In the genomic region with DNA sequence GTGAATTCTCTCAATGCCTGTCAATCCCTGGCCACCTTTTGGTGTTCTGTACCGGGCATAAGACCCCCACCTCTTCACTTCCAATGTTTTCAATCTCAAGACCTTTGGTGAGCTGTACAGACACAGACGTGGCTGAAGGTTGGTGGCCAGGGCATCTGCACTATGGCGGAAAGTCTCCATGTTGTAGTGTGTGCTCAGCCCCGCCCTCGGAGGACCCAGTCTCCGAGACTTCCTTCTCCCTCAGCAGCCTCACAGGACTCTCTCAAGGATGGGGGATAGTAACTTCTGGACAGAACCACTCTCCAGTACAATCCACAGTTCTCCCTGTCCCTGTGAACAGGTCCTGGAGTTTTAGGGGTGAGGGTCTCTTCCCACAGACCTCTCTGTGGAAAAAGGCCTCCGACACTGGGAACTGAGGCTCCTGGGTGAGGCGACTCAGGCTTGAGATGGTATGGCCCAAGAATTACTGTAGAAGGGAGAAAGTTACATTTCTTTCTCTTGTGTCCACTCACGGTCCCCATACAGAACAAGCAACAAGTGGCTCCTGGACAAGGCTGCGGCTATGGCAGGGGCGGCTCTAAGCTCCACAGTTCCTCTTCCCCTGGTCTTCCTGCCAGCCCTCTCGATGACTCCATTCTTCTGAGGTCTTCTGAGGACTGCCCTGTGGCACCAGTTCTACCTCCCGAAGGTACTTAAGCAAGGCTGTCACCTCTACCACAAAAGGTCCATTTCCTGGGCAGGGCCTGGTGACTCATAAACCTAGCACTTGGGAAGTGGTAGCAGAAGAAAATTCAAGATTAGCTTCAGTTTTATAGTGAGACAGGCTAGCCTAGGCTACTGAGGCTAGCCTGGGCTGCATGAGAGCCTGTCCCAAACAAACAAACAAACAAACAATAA, we compare ENCODE assay signal across 12 mouse cellular contexts. TPM values are rescaled to one million over a fixed set of nuclear protein-coding genes. Genes with fewer than 3 reads are reported as not detected.
DNase-seq lines count a peak whose midpoint lies in the region; ATAC-seq and TF ChIP-seq lines count a peak whose summit lies in the region.
"Had no signal": no experiment of that assay in that cellular context is flagged by ENCODE, and none has a peak within 500 bp of the region (broad histone marks: within the 10 kb centered on the region; RNA-seq: fewer than 3 reads in every experiment).

No protein-coding gene starts in this region.

- peak overlapping the region; percentile 77 for H3K27ac ChIP-seq in liver, embryonic 11.5 days (ENCODE audit: low read depth, low read length)
- no peak overlapping the region for H3K27ac ChIP-seq in forebrain, postnatal 0 days (ENCODE audit: low read depth, low read length)
- H3K27ac ChIP-seq: gastrocnemius, adult 2 months; heart, embryonic 15.5 days had no signal

- TF ChIP-seq CTCF in forebrain, postnatal 0 days (IDR thresholded peaks at IDR 0.05; ENCODE audit: low read depth) = no peak

- DNase-seq in urinary bladder, adult 18-20 months (ENCODE audit: low spot score in 2 of 2) = peak; percentile 21 to 53
- DNase-seq in urinary bladder, postnatal 36 days (ENCODE audit: low spot score in 2 of 2) = no peak
- DNase-seq in liver, embryonic 11.5 days (ENCODE audit: low spot score) = no peak
- DNase-seq in lung, postnatal 36 days = peak; percentile 70
- no peak for DNase-seq in frontal cortex, postnatal 14 days (ENCODE audit: low spot score in 2 of 2)
- DNase-seq in left cerebral cortex, adult 11 months (ENCODE audit: low spot score) = no peak
- no peak for DNase-seq in embryo, embryonic 11 days
- DNase-seq in forebrain, postnatal 0 days = no peak
- DNase-seq: cerebellum, postnatal 14 days; gastrocnemius, adult 2 months had no signal

- 67% methylated on average over 13 of the region's 13 CpGs for WGBS in liver, embryonic 11.5 days
- WGBS in forebrain, postnatal 0 days = 90% methylated on average over 13 of the region's 13 CpGs

- peaks cover 67% of the 10 kb centered on the region for H3K4me1 ChIP-seq in liver, embryonic 11.5 days (replicated peaks; ENCODE audit: control insufficient read depth, insufficient read depth, low read length)
- H3K4me1 ChIP-seq in forebrain, postnatal 0 days (ENCODE audit: insufficient read depth) = no peaks in the 10 kb centered on the region

- no peaks in the 10 kb centered on the region for H3K27me3 ChIP-seq in liver, embryonic 11.5 days (replicated peaks; ENCODE audit: control insufficient read depth, insufficient read depth, low read length)
- H3K27me3 ChIP-seq in forebrain, postnatal 0 days (ENCODE audit: insufficient read depth, low read length) = no peaks in the 10 kb centered on the region
- H3K27me3 ChIP-seq: heart, embryonic 15.5 days had no signal

- no peaks in the 10 kb centered on the region for H3K9me3 ChIP-seq in liver, embryonic 11.5 days (ENCODE audit: control insufficient read depth, low read length)
- H3K9me3 ChIP-seq in forebrain, postnatal 0 days (ENCODE audit: low read length) = no peaks in the 10 kb centered on the region
- H3K9me3 ChIP-seq: heart, embryonic 15.5 days had no signal

- H3K36me3 ChIP-seq in liver, embryonic 11.5 days (ENCODE audit: control insufficient read depth, insufficient read depth, low read length) = no peaks in the 10 kb centered on the region
- H3K36me3 ChIP-seq in forebrain, postnatal 0 days (ENCODE audit: insufficient read depth) = no peaks in the 10 kb centered on the region
- H3K36me3 ChIP-seq: heart, embryonic 15.5 days had no signal

- H3K9ac ChIP-seq in liver, embryonic 11.5 days (ENCODE audit: low read depth, low read length) = peak overlapping the region; percentile 12
- H3K9ac ChIP-seq in forebrain, postnatal 0 days = no peak overlapping the region

- no peak overlapping the region for H3K4me3 ChIP-seq in liver, embryonic 11.5 days (ENCODE audit: low read depth, low read length)
- no peak overlapping the region for H3K4me3 ChIP-seq in forebrain, postnatal 0 days (ENCODE audit: low read depth, low read length)
- H3K4me3 ChIP-seq: gastrocnemius, adult 2 months; heart, embryonic 15.5 days had no signal

- H3K4me2 ChIP-seq in liver, embryonic 11.5 days = peak overlapping the region; percentile 42
- H3K4me2 ChIP-seq in forebrain, postnatal 0 days (ENCODE audit: low read depth) = no peak overlapping the region
- H3K4me2 ChIP-seq: heart, embryonic 15.5 days had no signal

- no peak for ATAC-seq in liver, embryonic 11.5 days (replicated peaks; ENCODE audit: low FRiP score)
- no peak for ATAC-seq in forebrain, postnatal 0 days
- ATAC-seq: CD4-positive, CD25-positive, alpha-beta regulatory T cell, adult 4 months had no signal

RNA-seq across cellular contexts. Expression of a gene that starts 29.5 kb away (rescaled TPM):
- polyA plus RNA-seq in liver, embryonic 11.5 days (2014; fragmentation: Nextera tagmentation; extraction: Ambion mirVana) = 0.26 and 0.53 TPM in 2 replicates
- 115 and 156 TPM in 2 replicates for total RNA-seq in forebrain, postnatal 0 days (2014; rRNA removed)
- 189 and 260 TPM in 2 replicates for polyA plus RNA-seq in forebrain, postnatal 0 days (2015; fragmentation: Nextera tagmentation; extraction: Ambion mirVana)
- total RNA-seq: gastrocnemius, adult 2 months had no signal
- polyA plus RNA-seq: CD4-positive, CD25-positive, alpha-beta regulatory T cell, adult 4 months had no signal

RNA-seq across cellular contexts. Expression of a gene that starts 30.0 kb away (rescaled TPM):
- polyA plus RNA-seq in liver, embryonic 11.5 days (2014; fragmentation: Nextera tagmentation; extraction: Ambion mirVana) = 107 and 110 TPM in 2 replicates
- total RNA-seq in forebrain, postnatal 0 days (2014; rRNA removed) = 51.8 and 69.5 TPM in 2 replicates
- 74.1 and 80.4 TPM in 2 replicates for polyA plus RNA-seq in forebrain, postnatal 0 days (2015; fragmentation: Nextera tagmentation; extraction: Ambion mirVana)

Comparison
In these comparisons a context has a peak if more than half of its experiments do, and no peak if none do; other contexts are left out.
1. DNase-seq: peak in urinary bladder, adult 18-20 months (2 of 2) and lung, postnatal 36 days (single experiment); none in urinary bladder, postnatal 36 days (0 of 2), liver, embryonic 11.5 days (single experiment), frontal cortex, postnatal 14 days (0 of 2), left cerebral cortex, adult 11 months (single experiment), embryo, embryonic 11 days (single experiment) and forebrain, postnatal 0 days (single experiment).
2. RNA of a gene that starts 29.5 kb away (polyA plus RNA-seq): 189 to 260 TPM in forebrain, postnatal 0 days; 0.26 to 0.53 TPM in liver, embryonic 11.5 days; every median in the first group is over 100 times any median in the second.